Mouse (Mus musculus) intestine, postnatal 0 days (tissue): ENCODE measurements at regions not wholly inside any gene's neighbourhood (a gene's known extent, or its start where the extent isn't known, plus 50 kb on each side); places are given as distances from the start of the nearest gene placed in this dataset.

ENCODE experiments used
- ATAC-seq: fragments of 200-750 bp; cut with Nextera tagmentation; 2 replicates; pipeline ENCODE4 v1.8.0; 2017; ENCODE audit warnings: mild to moderate bottlenecking, moderate TSS enrichment, moderate library complexity
- H3K27ac ChIP-seq: fragments of 300-500 bp; sonication (generic); 2 replicates; pipeline ENCODE4 v1.5.1; 2014; ENCODE audit warnings: mild to moderate bottlenecking, low read depth, low read length, moderate library complexity
- H3K27me3 ChIP-seq: fragments of 300-500 bp; sonication (generic); replicated peaks from 2 replicates; pipeline ENCODE4 v1.6.1; 2014; ENCODE audit warnings: low read length, mixed read lengths; ENCODE audit not compliant: control insufficient read depth, insufficient read depth
- H3K36me3 ChIP-seq: fragments of 300-500 bp; sonication (generic); 2 replicates; pipeline ENCODE4 v1.6.1; 2014; ENCODE audit warnings: mild to moderate bottlenecking, moderate library complexity; ENCODE audit not compliant: control insufficient read depth, insufficient read depth
- H3K4me1 ChIP-seq: fragments of 300-500 bp; sonication (generic); replicated peaks from 2 replicates; pipeline ENCODE4 v1.6.1; 2014; ENCODE audit warnings: antibody characterized with exemption, low read length, mixed read lengths; ENCODE audit not compliant: control insufficient read depth, insufficient read depth
- H3K4me2 ChIP-seq: fragments of 300-500 bp; sonication (generic); replicated peaks from 2 replicates; pipeline ENCODE4 v1.6.1; 2014; ENCODE audit warnings: low read depth, mild to moderate bottlenecking, moderate library complexity
- H3K4me3 ChIP-seq: fragments of 300-500 bp; sonication (generic); 2 replicates; pipeline ENCODE4 v1.5.1; 2014; ENCODE audit warnings: low read depth, low read length
- H3K9ac ChIP-seq: fragments of 300-500 bp; sonication (generic); 2 replicates; pipeline ENCODE4 v1.6.1; 2014; ENCODE audit warnings: mild to moderate bottlenecking, low read depth, low read length
- H3K9me3 ChIP-seq: fragments of 300-500 bp; sonication (generic); 2 replicates; pipeline ENCODE4 v1.6.1; 2016; ENCODE audit warnings: mixed run types; ENCODE audit not compliant: control insufficient read depth
- CTCF ChIP-seq: sonication (generic); IDR thresholded peaks from 2 replicates; pipeline ENCODE4 v1.5.1; 2016; ENCODE audit warnings: low read depth, mild to moderate bottlenecking, control low read depth, antibody characterized with exemption, moderate library complexity
- WGBS: fragments of 180-500 bp; shearing (Covaris S2); extraction: QIAGEN DNeasy Blood & Tissue Kit; methylation state at CpG from one replicate; pipeline ENCODE4 v1.1.7; 2014; 5-methylcytosine and 5-hydroxymethylcytosine counted together

DNA sequence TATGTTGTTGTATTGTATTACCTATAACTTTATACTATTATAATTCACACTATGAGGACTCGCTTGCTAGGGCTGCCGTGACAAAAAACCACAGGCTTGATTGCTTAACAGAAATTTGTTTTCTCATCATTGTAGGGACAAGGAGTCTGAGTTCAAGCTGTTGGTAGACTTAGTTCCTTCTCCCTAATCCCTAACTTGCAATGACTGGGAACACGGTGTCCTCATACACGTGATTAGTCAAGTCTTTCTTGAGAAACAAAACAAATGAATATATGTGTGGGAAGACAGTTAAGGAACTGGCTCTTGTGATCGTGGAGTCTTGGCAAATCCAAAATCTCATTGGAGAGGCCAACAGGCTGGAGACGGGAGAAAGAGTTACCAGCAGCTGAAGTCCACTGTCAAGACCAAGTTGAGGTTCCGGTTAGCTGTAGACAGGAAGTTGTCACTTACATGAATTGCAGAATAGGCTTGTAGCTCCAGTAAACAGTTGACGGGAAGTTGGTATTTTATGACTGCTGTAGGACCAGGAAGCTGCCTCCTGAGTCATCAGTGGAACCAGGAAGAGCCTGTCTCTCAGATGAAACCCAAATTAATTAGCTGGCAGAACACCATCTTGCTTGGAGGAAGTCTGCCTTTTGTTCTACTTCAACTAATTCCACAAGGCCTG is 144.9 kb upstream of the Zfand5 start:
- no peak overlapping the region for H3K9ac ChIP-seq
- H3K4me2 ChIP-seq = no peak overlapping the region
- no peaks in the 10 kb centered on the region for H3K4me1 ChIP-seq
- WGBS = 68% methylated on average over 8 of the region's 8 CpGs
- no peak overlapping the region for H3K27ac ChIP-seq
- H3K9me3 ChIP-seq = no peaks in the 10 kb centered on the region
- no peaks in the 10 kb centered on the region for H3K27me3 ChIP-seq
- no peaks in the 10 kb centered on the region for H3K36me3 ChIP-seq
- no peak for TF ChIP-seq CTCF
- H3K4me3 ChIP-seq = no peak overlapping the region
- ATAC-seq = no peak

DNA sequence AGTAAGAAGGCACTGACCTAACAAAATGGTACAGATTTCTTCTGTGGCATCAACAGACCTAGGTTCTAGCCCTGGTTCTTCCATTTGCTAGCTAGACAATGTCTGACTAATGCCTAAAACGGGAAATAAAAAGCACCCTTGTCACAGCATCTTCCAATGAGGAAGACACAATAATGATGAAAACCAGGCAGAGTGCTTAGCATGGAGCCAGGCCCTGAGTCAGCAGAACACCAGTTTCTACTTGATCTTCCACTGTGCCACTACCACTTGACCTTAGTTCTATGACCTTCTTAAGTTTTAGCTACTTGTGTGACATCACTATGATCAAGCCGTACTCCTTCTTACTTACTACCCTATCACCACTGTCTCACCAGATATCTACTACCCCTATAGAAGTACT is 145.4 kb upstream of the Zfand5 start:
- no peak for TF ChIP-seq CTCF
- Histone ChIP-seq H3K27me3 (no peaks in the 10 kb centered on the region), H3K4me1 (no peaks in the 10 kb centered on the region), H3K27ac (no peak overlapping the region), H3K9ac (no peak overlapping the region), H3K4me2 (no peak overlapping the region), H3K36me3 (no peaks in the 10 kb centered on the region), H3K9me3 (no peaks in the 10 kb centered on the region), H3K4me3 (no peak overlapping the region)
- no peak for ATAC-seq
- 82% methylated on average over 2 of the region's 2 CpGs for WGBS

DNA sequence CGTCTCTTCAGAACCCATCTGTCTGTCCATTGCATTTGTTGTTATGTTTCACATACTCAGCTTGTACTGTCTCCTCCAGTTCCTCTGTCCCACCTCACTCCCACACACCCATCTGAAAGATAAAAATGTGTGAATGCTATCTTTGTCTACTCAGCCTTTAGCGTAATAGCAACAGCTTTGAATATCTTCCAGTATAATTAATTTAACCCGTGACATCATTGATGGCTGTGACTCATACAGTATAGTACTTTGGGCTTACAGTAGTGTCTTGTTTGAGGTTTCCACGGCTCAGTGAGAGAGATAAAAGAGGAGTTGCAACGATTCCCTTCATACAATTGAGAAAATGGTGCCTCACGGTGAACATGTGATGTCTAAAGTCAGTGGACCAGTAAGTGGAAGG is 152.6 kb upstream of the Zfand5 start:
- Histone ChIP-seq H3K9me3 (no peaks in the 10 kb centered on the region), H3K4me1 (no peaks in the 10 kb centered on the region), H3K27me3 (no peaks in the 10 kb centered on the region), H3K9ac (no peak overlapping the region), H3K27ac (no peak overlapping the region), H3K4me2 (no peak overlapping the region), H3K4me3 (no peak overlapping the region), H3K36me3 (no peaks in the 10 kb centered on the region)
- peak; percentile 53; the same call in 1 of the 2 replicates for ATAC-seq
- no peak for TF ChIP-seq CTCF
- 54% methylated on average over 6 of the region's 6 CpGs for WGBS

DNA sequence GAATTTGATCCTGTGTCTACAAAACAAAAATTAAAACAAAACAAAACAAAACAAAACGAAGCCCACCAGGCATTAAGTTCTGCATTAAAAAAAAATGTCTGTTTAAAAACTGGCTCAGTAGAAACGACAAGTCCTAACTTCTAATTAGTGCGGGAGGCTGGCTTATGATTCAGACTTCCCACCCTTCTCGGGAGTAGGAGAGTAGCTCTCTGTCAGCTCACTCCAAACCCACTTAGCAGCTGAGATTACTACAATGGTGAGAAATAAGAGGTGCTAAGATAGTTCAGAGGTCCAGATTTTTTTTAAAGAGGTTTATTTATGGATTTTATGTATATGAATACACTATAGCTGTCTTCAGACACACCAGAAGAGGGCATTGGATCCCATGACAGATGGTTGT is 153.3 kb upstream of the Zfand5 start:
- H3K4me2 ChIP-seq = no peak overlapping the region
- TF ChIP-seq CTCF = no peak
- H3K36me3 ChIP-seq = no peaks in the 10 kb centered on the region
- no peak overlapping the region for H3K9ac ChIP-seq
- H3K4me3 ChIP-seq = no peak overlapping the region
- no peaks in the 10 kb centered on the region for H3K27me3 ChIP-seq
- WGBS = 81% methylated on average over 4 of the region's 4 CpGs
- no peaks in the 10 kb centered on the region for H3K4me1 ChIP-seq
- H3K27ac ChIP-seq = no peak overlapping the region
- H3K9me3 ChIP-seq = no peaks in the 10 kb centered on the region
- no peak for ATAC-seq

DNA sequence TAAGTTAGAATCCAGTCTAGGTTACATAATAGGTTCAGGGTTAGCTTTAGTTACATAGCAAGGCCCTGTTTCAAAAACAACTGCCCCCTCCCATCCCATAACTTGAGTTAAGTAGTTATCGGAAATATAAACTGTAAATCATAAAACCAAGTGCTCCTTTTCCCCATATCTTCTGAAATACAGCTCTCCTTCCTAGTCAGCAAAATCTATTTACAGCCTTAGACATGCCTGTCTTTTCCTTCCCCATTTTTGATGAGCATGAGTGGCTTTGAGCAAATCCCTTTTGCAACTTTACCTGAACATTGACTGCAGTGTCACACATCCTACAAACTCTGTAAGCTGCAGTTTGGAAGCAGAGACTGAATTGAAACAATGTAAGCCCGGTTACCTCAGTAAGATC is 156.4 kb upstream of the Zfand5 start:
- Histone ChIP-seq H3K36me3 (no peaks in the 10 kb centered on the region), H3K9ac (no peak overlapping the region), H3K4me3 (no peak overlapping the region), H3K27me3 (no peaks in the 10 kb centered on the region), H3K4me2 (no peak overlapping the region), H3K4me1 (no peaks in the 10 kb centered on the region), H3K9me3 (no peaks in the 10 kb centered on the region), H3K27ac (no peak overlapping the region)
- ATAC-seq = no peak
- no peak for TF ChIP-seq CTCF
- WGBS = 79% methylated on average over 2 of the region's 2 CpGs

DNA sequence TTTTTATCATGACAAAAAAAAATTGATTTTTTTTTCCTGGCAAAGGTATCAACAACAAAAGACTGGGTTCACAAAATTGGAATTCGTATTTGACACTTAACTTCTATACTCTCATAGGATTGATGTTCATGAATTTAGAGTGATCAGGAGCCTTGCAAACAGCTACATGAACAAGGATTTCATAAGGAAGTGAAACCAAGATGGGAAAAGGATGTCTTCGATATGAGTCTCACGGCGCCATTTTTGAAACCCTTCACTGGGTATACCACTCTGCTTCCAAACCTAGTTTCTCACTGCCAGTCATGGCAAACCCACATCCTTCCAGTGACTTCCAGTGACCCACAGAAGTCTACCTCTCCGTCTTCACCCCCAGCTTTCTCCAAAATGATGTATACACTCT is 157.8 kb upstream of the Tmc1 start:
- Histone ChIP-seq H3K4me2 (no peak overlapping the region), H3K36me3 (no peaks in the 10 kb centered on the region), H3K27ac (no peak overlapping the region), H3K4me3 (no peak overlapping the region), H3K9me3 (no peaks in the 10 kb centered on the region), H3K9ac (no peak overlapping the region), H3K4me1 (0 out of 2 replicates have a peak, but pooled peaks cover 5% of the 10 kb centered on the region), H3K27me3 (no peaks in the 10 kb centered on the region)
- no peak for TF ChIP-seq CTCF
- WGBS = 95% methylated on average over 5 of the region's 5 CpGs
- no peak for ATAC-seq

DNA sequence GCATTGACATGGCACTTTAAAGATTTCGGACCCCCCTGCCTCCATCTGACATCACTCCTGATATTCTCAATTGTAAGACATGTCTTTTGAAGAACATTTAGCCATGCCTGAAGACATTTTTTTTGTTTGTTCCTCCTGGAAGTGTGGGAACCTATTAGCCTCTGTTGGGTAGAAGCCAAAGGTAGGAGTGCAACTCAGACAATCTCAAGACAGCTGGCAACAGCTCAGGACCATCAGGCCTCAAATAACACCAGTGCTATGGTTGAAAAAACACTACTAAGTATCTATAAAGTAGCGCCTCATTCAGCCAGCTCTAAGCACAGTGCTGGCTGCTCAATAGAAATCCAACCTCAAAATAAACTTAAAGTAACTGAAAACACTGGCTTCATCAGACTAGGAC is 154.3 kb upstream of the Tmc1 start:
- ATAC-seq = no peak
- 79% methylated on average over 2 of the region's 2 CpGs for WGBS
- Histone ChIP-seq H3K27me3 (no peaks in the 10 kb centered on the region), H3K4me3 (no peak overlapping the region), H3K4me2 (no peak overlapping the region), H3K36me3 (no peaks in the 10 kb centered on the region), H3K4me1 (0 out of 2 replicates have a peak, but pooled peaks cover 12% of the 10 kb centered on the region), H3K9me3 (no peaks in the 10 kb centered on the region), H3K27ac (no peak overlapping the region), H3K9ac (no peak overlapping the region)
- no peak for TF ChIP-seq CTCF
